12 mouse cellular contexts compared by ENCODE assay signal in genomic region chr12:70136185-70136756, GRCm38 (mm10). TPM values are rescaled to one million over a fixed set of nuclear protein-coding genes. Genes with fewer than 3 reads are reported as not detected.
DNase-seq lines count a peak whose midpoint lies in the region; ATAC-seq lines count a peak whose summit lies in the region.
"Had no signal": no experiment of that assay in that cellular context is flagged by ENCODE, and none has a peak within 500 bp of the region (broad histone marks: within the 10 kb centered on the region; RNA-seq: fewer than 3 reads in every experiment).

No protein-coding gene starts in this region.

- H3K27ac ChIP-seq in liver, embryonic 15.5 days (replicated peaks): no peak overlapping the region
- H3K27ac ChIP-seq in liver, embryonic 12.5 days: no peak overlapping the region
- H3K27ac ChIP-seq in intestine, embryonic 15.5 days: no peak overlapping the region

- WGBS in liver, embryonic 15.5 days (ENCODE audit: insufficient replicate concordance): 16% methylated on average over 12 of the region's 12 CpGs
- WGBS in liver, embryonic 12.5 days (ENCODE audit: insufficient replicate concordance): 41% methylated on average over 12 of the region's 12 CpGs
- 46% methylated on average over 12 of the region's 12 CpGs for WGBS in intestine, embryonic 15.5 days

- no peaks in the 10 kb centered on the region for H3K27me3 ChIP-seq in liver, embryonic 15.5 days
- H3K27me3 ChIP-seq in liver, embryonic 12.5 days (replicated peaks): no peaks in the 10 kb centered on the region
- no peaks in the 10 kb centered on the region for H3K27me3 ChIP-seq in intestine, embryonic 15.5 days (replicated peaks)

- DNase-seq in retina, postnatal 1 day: no peak
- DNase-seq in cerebellum, postnatal 36 days: no peak
- no peak for DNase-seq in cerebellum, adult 8-10 months
- no peak for DNase-seq in Muller cell, postnatal 12 days (ENCODE audit: inconsistent ontology term)
- DNase-seq: kidney, postnatal 14 days; right cerebral cortex, adult 18-20 months had no signal

- ATAC-seq in liver, embryonic 15.5 days (ENCODE audit: insufficient read depth): no peak
- no peak for ATAC-seq in liver, embryonic 12.5 days
- no peak for ATAC-seq in intestine, embryonic 15.5 days
- peak; percentile 77 for ATAC-seq in monocyte, adult 5-6 weeks (replicated peaks; ENCODE audit: insufficient number of reproducible peaks, low FRiP score, low TSS enrichment, poor library complexity, severe bottlenecking)

- no peaks in the 10 kb centered on the region for H3K9me3 ChIP-seq in liver, embryonic 15.5 days (replicated peaks)
- no peaks in the 10 kb centered on the region for H3K9me3 ChIP-seq in liver, embryonic 12.5 days (replicated peaks)
- H3K9me3 ChIP-seq in intestine, embryonic 15.5 days: no peaks in the 10 kb centered on the region

- H3K36me3 ChIP-seq in liver, embryonic 15.5 days (replicated peaks): no peaks in the 10 kb centered on the region
- no peaks in the 10 kb centered on the region for H3K36me3 ChIP-seq in liver, embryonic 12.5 days
- H3K36me3 ChIP-seq in intestine, embryonic 15.5 days: no peaks in the 10 kb centered on the region

- peak overlapping the region; percentile 26 for H3K4me2 ChIP-seq in liver, embryonic 15.5 days
- no peak overlapping the region for H3K4me2 ChIP-seq in liver, embryonic 12.5 days
- H3K4me2 ChIP-seq in intestine, embryonic 15.5 days (replicated peaks): peak overlapping the region; percentile 12; the same call in 1 of the 2 replicates
- H3K4me2 ChIP-seq: midbrain, embryonic 11.5 days had no signal

- no peak overlapping the region for H3K4me3 ChIP-seq in liver, embryonic 15.5 days (replicated peaks)
- no peak overlapping the region for H3K4me3 ChIP-seq in liver, embryonic 12.5 days
- no peak overlapping the region for H3K4me3 ChIP-seq in intestine, embryonic 15.5 days (replicated peaks)

- no peak overlapping the region for H3K9ac ChIP-seq in liver, embryonic 15.5 days
- no peak overlapping the region for H3K9ac ChIP-seq in liver, embryonic 12.5 days
- H3K9ac ChIP-seq in intestine, embryonic 15.5 days: no peak overlapping the region

- no peaks in the 10 kb centered on the region for H3K4me1 ChIP-seq in liver, embryonic 15.5 days (replicated peaks)
- no peaks in the 10 kb centered on the region for H3K4me1 ChIP-seq in liver, embryonic 12.5 days
- H3K4me1 ChIP-seq in intestine, embryonic 15.5 days (replicated peaks): no peaks in the 10 kb centered on the region

RNA-seq across cellular contexts. Expression of gene Abhd12b, which starts 17.7 kb away (rescaled TPM):
- not detected in 2 replicates for polyA plus RNA-seq in liver, embryonic 15.5 days (2015; fragmentation: Nextera tagmentation; extraction: Ambion mirVana)
- polyA plus RNA-seq in liver, embryonic 12.5 days (2016; fragmentation: Nextera tagmentation; extraction: Ambion mirVana): not detected in 2 replicates
- 0.11 and 0.15 TPM in 2 replicates for polyA plus RNA-seq in intestine, embryonic 15.5 days (2015; fragmentation: Nextera tagmentation; extraction: Ambion mirVana)
- not detected in 3 replicates for total RNA-seq in monocyte, adult 5-6 weeks (2017)
- total RNA-seq: gastrocnemius, adult 8-10 months had no signal
- polyA plus RNA-seq: midbrain, embryonic 11.5 days had no signal

RNA-seq across cellular contexts. Expression of gene Nin, which starts 22.8 kb away (rescaled TPM):
- polyA plus RNA-seq in liver, embryonic 15.5 days (2015; fragmentation: Nextera tagmentation; extraction: Ambion mirVana): 3.0 and 3.2 TPM in 2 replicates
- 4.0 and 4.4 TPM in 2 replicates for polyA plus RNA-seq in liver, embryonic 12.5 days (2016; fragmentation: Nextera tagmentation; extraction: Ambion mirVana)
- polyA plus RNA-seq in intestine, embryonic 15.5 days (2015; fragmentation: Nextera tagmentation; extraction: Ambion mirVana): 8.4 and 9.1 TPM in 2 replicates
- total RNA-seq in monocyte, adult 5-6 weeks (2017): 134 to 153 TPM (median 142 TPM) in 3 replicates
